Mouse (Mus musculus) T-helper 1 cell (primary cell): ENCODE data around the gene Lhfpl1.
"Not testable (repeated sequence)": the region's sequence is repeated elsewhere in the genome, so short reads cannot be mapped to it uniquely, and the experiment has no call there.

Source experiments
- in situ Hi-C: fragments of 300-600 bp; cut with MboI, MseI; formaldehyde crosslinking; loops from one replicate; pipeline ENCODE4 v1.15.1; 2025; ENCODE audit warnings: high pct_unique_total_duplicates

Gene Lhfpl1

DNA sequence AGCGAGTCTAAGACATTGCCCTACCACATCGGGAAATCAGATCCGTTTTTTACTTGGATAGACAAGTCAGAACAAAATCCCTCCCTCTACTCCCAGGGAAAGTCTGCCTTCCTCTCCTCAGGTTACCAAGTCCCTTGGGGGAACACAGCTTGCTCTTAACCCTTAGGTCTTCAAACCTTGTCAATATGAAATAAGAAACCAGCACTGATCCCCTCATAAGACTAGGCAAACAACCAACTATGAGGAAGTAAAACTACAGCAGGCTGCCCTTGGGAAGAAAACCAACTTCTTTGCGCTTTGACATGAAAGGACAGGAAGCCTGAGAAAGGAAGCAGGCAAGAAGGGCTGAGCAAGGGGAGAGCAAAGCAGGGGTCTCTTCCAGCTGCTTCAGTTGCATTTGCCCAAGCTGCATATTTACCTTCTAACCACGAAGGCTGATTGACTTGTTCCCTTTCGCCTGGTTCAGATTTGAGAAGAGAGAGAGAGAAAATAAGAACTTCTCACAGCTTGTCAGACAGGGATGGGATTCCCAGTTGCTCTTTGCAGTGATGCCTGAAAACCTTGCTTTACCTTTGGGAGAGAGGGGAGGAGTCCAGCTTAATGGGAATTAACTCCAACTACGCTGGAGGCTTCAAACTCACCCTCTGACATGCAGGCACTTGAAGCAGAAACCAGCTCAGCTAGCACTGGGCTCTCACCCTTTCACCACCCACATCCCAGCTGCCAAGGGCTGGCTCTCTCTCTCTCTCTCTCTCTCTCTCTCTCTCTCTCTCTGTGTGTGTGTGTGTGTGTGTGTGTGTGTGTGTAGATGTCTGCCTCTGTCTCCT lies at the start of gene Lhfpl1:
Gene Lhfpl1, minus strand, starts transcription at position 713 of the 827 bp plus-strand sequence.
- in situ Hi-C loops: no loop called here

- in situ Hi-C loops: no loop called here
Observed at GRCm38 (mm10) chrX:145371839-145372238, 22.9 kb upstream of the Lhfpl1 start.

DNA sequence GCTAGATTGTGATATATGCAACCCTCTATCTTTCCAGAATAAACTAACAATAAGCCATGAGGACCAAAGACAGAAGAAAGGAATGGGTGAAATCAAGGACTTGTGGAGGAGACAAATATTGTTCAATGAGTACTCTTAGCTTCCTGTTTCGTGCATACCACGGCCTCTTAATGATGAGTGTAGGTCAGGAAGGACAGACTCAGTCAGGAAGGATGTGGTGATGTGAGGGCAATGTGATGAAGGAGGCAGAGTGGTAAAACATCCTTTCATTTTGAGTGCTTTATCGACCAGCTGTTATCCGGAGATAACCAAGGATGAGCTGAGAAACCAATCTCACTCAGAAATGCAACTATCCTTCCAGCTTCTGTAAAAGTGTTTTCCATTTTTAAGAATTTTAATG lies 13.6 kb upstream of the Lhfpl1 start:
- in situ Hi-C loops: no loop called here

GRCm38 (mm10) chrX:145342402-145342801 lies 6.5 kb downstream of the Lhfpl1 start:
- in situ Hi-C loops: no loop called here

GRCm38 (mm10) chrX:145336141-145336540 lies 12.7 kb downstream of the Lhfpl1 start:
- in situ Hi-C loops: no loop called here

GRCm38 (mm10) chrX:145308555-145308954 lies 40.3 kb downstream of the Lhfpl1 start:
- in situ Hi-C loops: no loop called here

- in situ Hi-C loops: no loop called here
Observed at GRCm38 (mm10) chrX:145307174-145307573, 41.7 kb downstream of the Lhfpl1 start.

DNA sequence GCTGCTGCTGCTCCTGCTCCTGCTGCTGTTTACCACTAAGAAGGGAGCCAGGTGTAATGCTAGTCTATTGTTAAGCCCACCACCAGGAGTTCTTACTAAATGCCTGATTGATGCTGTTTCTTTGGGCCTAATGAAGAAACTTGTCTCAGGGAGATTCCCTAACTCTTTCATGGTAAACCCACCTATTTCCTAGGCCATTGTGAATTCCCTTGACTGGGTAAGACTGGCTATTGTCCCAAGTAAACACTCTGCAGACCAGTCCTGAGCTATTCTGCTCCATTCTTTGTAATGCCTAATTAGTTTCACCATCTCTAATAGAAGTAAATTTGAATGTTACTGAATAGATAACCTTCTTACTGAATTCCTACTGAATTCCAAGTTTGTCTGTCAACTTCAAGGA lies 48.7 kb downstream of the Lhfpl1 start:
- in situ Hi-C loops: not testable (repeated sequence)

GRCm38 (mm10) chrX:145272209-145272608 lies 76.7 kb downstream of the Lhfpl1 start:
- in situ Hi-C loops: no loop called here

DNA sequence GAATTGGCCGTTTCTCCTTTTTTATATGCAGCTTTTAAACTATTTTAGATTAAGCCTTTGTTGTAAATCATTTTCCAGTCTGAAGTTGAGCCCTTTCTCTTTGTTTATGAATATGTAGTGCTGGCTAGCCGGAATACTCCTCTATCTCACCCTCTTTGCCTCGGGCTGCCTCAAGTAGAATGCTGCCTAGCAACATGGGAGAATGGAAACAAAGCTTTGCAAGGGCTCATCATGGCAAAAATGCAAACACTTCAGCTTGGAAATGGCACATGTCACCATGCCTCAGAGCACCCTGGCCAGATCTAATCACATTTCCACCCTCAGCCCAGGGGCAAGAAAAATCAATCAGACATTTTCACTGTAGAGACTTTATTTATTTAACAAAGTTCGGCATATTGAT lies 77.1 kb downstream of the Lhfpl1 start:
- in situ Hi-C loops: no loop called here

- in situ Hi-C loops: no loop called here
Observed at GRCm38 (mm10) chrX:145261803-145262202, 87.1 kb downstream of the Lhfpl1 start.
